9 mouse cellular contexts compared by ENCODE assay signal in genomic region chr12:53300964-53301363, GRCm38 (mm10). TPM values are rescaled to one million over a fixed set of nuclear protein-coding genes. Genes with fewer than 3 reads are reported as not detected.
DNase-seq lines count a peak whose midpoint lies in the region; ATAC-seq and TF ChIP-seq lines count a peak whose summit lies in the region.
"Had no signal": no experiment of that assay in that cellular context is flagged by ENCODE, and none has a peak within 500 bp of the region (broad histone marks: within the 10 kb centered on the region; RNA-seq: fewer than 3 reads in every experiment).

No protein-coding gene starts in this region.

- no peak overlapping the region for H3K4me2 ChIP-seq in hindbrain, embryonic 14.5 days (replicated peaks)
- H3K4me2 ChIP-seq: limb, embryonic 13.5 days had no signal

- no peak overlapping the region for H3K9ac ChIP-seq in hindbrain, embryonic 14.5 days
- H3K9ac ChIP-seq: limb, embryonic 13.5 days had no signal

- DNase-seq in hindbrain, embryonic 10.5 days (ENCODE audit: low spot score): peak; percentile 37
- no peak for DNase-seq in hindbrain, embryonic 14.5 days (ENCODE audit: low spot score)
- DNase-seq in thymus, postnatal 14 days: peak; percentile 4
- DNase-seq in thymus, adult 2 months: no peak
- peak; percentile 39 for DNase-seq in embryonic facial prominence, embryonic 10.5 days (ENCODE audit: low spot score)
- peak; percentile 49 for DNase-seq in retina, postnatal 1 day
- no peak for DNase-seq in cerebellum, adult 11-12 months

- no peak overlapping the region for H3K27ac ChIP-seq in hindbrain, embryonic 10.5 days
- H3K27ac ChIP-seq in hindbrain, embryonic 14.5 days: no peak overlapping the region
- H3K27ac ChIP-seq in thymus, adult 2 months (ENCODE audit: control insufficient read depth, insufficient read depth, low read length): no peak overlapping the region
- no peak overlapping the region for H3K27ac ChIP-seq in embryonic facial prominence, embryonic 10.5 days (replicated peaks)
- H3K27ac ChIP-seq: limb, embryonic 13.5 days had no signal

- H3K36me3 ChIP-seq in hindbrain, embryonic 10.5 days: no peaks in the 10 kb centered on the region; the same call in none of the 2 replicates
- no peaks in the 10 kb centered on the region for H3K36me3 ChIP-seq in hindbrain, embryonic 14.5 days (replicated peaks; ENCODE audit: control insufficient read depth, insufficient read depth)
- H3K36me3 ChIP-seq in thymus, adult 2 months (ENCODE audit: control insufficient read depth, insufficient read depth, low read length): no peaks in the 10 kb centered on the region
- H3K36me3 ChIP-seq in embryonic facial prominence, embryonic 10.5 days (replicated peaks): no peaks in the 10 kb centered on the region
- H3K36me3 ChIP-seq: limb, embryonic 13.5 days had no signal

- 52% methylated on average over 2 of the region's 2 CpGs for WGBS in hindbrain, embryonic 10.5 days
- 49% methylated on average over 2 of the region's 2 CpGs for WGBS in hindbrain, embryonic 14.5 days
- 53% methylated on average over 2 of the region's 2 CpGs for WGBS in thymus, adult 2 months
- WGBS in embryonic facial prominence, embryonic 10.5 days: 57% methylated on average over 2 of the region's 2 CpGs

- peaks cover 7% of the 10 kb centered on the region for H3K4me1 ChIP-seq in hindbrain, embryonic 10.5 days (replicated peaks)
- H3K4me1 ChIP-seq in hindbrain, embryonic 14.5 days (replicated peaks; ENCODE audit: control insufficient read depth, insufficient read depth, low read length): peaks cover 21% of the 10 kb centered on the region
- no peaks in the 10 kb centered on the region for H3K4me1 ChIP-seq in thymus, adult 2 months (replicated peaks; ENCODE audit: control insufficient read depth, insufficient read depth, low read length)
- peaks cover 37% of the 10 kb centered on the region for H3K4me1 ChIP-seq in embryonic facial prominence, embryonic 10.5 days

- TF ChIP-seq POLR2A in thymus, adult 2 months (IDR thresholded peaks at IDR 0.05; ENCODE audit: control insufficient read depth, extremely low read depth, insufficient read depth, low read length, poor library complexity): no peak

- no peaks in the 10 kb centered on the region for H3K9me3 ChIP-seq in hindbrain, embryonic 10.5 days
- no peaks in the 10 kb centered on the region for H3K9me3 ChIP-seq in hindbrain, embryonic 14.5 days (ENCODE audit: control insufficient read depth, low read length)
- H3K9me3 ChIP-seq in embryonic facial prominence, embryonic 10.5 days: no peaks in the 10 kb centered on the region
- H3K9me3 ChIP-seq: limb, embryonic 13.5 days had no signal

- ATAC-seq in hindbrain, embryonic 14.5 days (ENCODE audit: low FRiP score): no peak
- no peak for ATAC-seq in megakaryocyte, adult 5-6 weeks (ENCODE audit: poor library complexity, severe bottlenecking)

- no peak for TF ChIP-seq CTCF in thymus, adult 2 months (IDR thresholded peaks at IDR 0.05; ENCODE audit: borderline replicate concordance, control insufficient read depth, extremely low read depth, insufficient read depth, low read length, poor library complexity)

- no peaks in the 10 kb centered on the region for H3K27me3 ChIP-seq in hindbrain, embryonic 10.5 days (ENCODE audit: insufficient read depth, poor library complexity, severe bottlenecking)
- no peaks in the 10 kb centered on the region for H3K27me3 ChIP-seq in hindbrain, embryonic 14.5 days (ENCODE audit: control insufficient read depth, insufficient read depth, low read length)
- no peaks in the 10 kb centered on the region for H3K27me3 ChIP-seq in thymus, adult 2 months (ENCODE audit: control insufficient read depth, insufficient read depth, low read length)
- H3K27me3 ChIP-seq in embryonic facial prominence, embryonic 10.5 days (replicated peaks; ENCODE audit: low read depth, poor library complexity, severe bottlenecking): no peaks in the 10 kb centered on the region
- H3K27me3 ChIP-seq: limb, embryonic 13.5 days had no signal

- no peak overlapping the region for H3K4me3 ChIP-seq in hindbrain, embryonic 10.5 days
- H3K4me3 ChIP-seq in hindbrain, embryonic 14.5 days (replicated peaks; ENCODE audit: low read length): no peak overlapping the region
- H3K4me3 ChIP-seq in thymus, adult 2 months (ENCODE audit: control insufficient read depth, insufficient read depth, low read length): no peak overlapping the region
- H3K4me3 ChIP-seq in embryonic facial prominence, embryonic 10.5 days: no peak overlapping the region
- H3K4me3 ChIP-seq: limb, embryonic 13.5 days had no signal

RNA-seq across cellular contexts. Expression of gene Npas3, which starts 52.5 kb away (rescaled TPM):
- 6.6 and 12.2 TPM in 2 replicates for polyA plus RNA-seq in hindbrain, embryonic 10.5 days (2016; fragmentation: Nextera tagmentation; extraction: Ambion mirVana)
- polyA plus RNA-seq in hindbrain, embryonic 14.5 days (2014; fragmentation: Nextera tagmentation; extraction: Ambion mirVana): 25.9 and 31.5 TPM in 2 replicates
- polyA plus RNA-seq in thymus, adult 2 months (2012; rRNA removed): 0.04 TPM in 1 of 2 replicates, not detected in the other
- polyA plus RNA-seq in embryonic facial prominence, embryonic 10.5 days (2016; fragmentation: Nextera tagmentation; extraction: Ambion mirVana): 2.2 and 2.7 TPM in 2 replicates
- not detected in 2 replicates for total RNA-seq in megakaryocyte, adult 5-6 weeks (2015)
- not detected in 2 replicates for total RNA-seq in megakaryocyte, adult 5-6 weeks (2017)

Comparison
In these comparisons a context has a peak if more than half of its experiments do, and no peak if none do; other contexts are left out.
1. DNase-seq: peak in hindbrain, embryonic 10.5 days (single experiment), thymus, postnatal 14 days (single experiment), embryonic facial prominence, embryonic 10.5 days (single experiment) and retina, postnatal 1 day (single experiment); none in hindbrain, embryonic 14.5 days (single experiment), thymus, adult 2 months (single experiment) and cerebellum, adult 11-12 months (single experiment).